ENCODE assay signal across 30 mouse cellular contexts in the genomic region with DNA sequence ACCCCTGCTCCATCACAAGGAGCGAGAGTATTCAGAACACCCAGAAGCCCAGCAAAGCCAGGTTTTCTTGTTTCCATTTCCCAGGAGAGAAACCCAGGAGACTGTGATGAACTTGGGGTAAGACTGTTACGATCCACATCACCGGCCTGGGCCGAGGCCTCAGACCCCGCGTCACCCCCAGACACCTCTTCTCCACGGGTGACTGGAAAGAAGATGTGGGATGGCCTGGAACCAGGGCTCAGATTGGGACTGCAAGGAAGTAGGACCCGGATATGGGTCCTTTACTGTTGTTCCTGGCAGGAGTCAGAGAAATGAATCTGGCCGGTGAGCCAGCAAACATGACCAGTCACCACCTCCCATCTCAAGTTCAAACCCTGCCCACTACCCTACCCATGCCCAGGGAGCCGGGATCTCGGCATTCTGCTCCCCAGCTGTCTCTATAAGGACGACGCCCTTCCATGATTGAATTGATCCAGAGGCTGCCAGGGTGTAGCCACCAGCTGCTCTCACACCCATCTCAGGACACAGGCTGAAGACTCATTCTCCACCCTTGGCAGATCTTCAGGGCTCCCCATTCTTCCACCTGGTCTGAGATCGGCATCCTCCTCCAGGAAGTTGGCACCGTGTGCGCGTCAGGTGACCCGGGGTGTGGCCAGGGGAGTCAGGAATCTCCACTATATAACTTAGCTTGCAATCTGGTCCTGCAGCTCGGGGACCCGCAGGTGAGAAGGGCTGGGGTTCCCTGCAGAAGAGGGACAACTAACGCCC. TPM values are rescaled to one million over a fixed set of nuclear protein-coding genes. Genes with fewer than 3 reads are reported as not detected.
DNase-seq lines count a peak whose midpoint lies in the region; ATAC-seq and TF ChIP-seq lines count a peak whose summit lies in the region.
"Had no signal": no experiment of that assay in that cellular context is flagged by ENCODE, and none has a peak within 500 bp of the region (broad histone marks: within the 10 kb centered on the region; RNA-seq: fewer than 3 reads in every experiment).

A gene (plus strand): TSS at position 706 of the 768 bp plus-strand sequence.

- no peak within 1 kb of the TSS for H3K4me3 ChIP-seq in limb, embryonic 15.5 days
- H3K4me3 ChIP-seq in limb, embryonic 10.5 days: no peak within 1 kb of the TSS
- peak within 1 kb of the TSS; percentile 27 for H3K4me3 ChIP-seq in small intestine, adult 2 months (ENCODE audit: low read depth, low read length)
- H3K4me3 ChIP-seq in kidney, embryonic 14.5 days (ENCODE audit: low read length): no peak within 1 kb of the TSS
- no peak within 1 kb of the TSS for H3K4me3 ChIP-seq in hindbrain, embryonic 10.5 days
- no peak within 1 kb of the TSS for H3K4me3 ChIP-seq in cerebellum, adult 2 months (replicated peaks; ENCODE audit: insufficient read depth, low read depth, low read length)
- H3K4me3 ChIP-seq: embryonic facial prominence, embryonic 12.5 days; heart, embryonic 13.5 days; hindbrain, embryonic 15.5 days; limb, embryonic 12.5 days; megakaryocyte, embryonic 14.5 days; midbrain, embryonic 12.5 days; neural tube, embryonic 13.5 days had no signal

- H3K9me3 ChIP-seq in limb, embryonic 15.5 days: no peaks in the 10 kb centered on the region
- no peaks in the 10 kb centered on the region for H3K9me3 ChIP-seq in limb, embryonic 10.5 days (replicated peaks)
- H3K9me3 ChIP-seq in kidney, embryonic 14.5 days (ENCODE audit: control insufficient read depth, low read length): no peaks in the 10 kb centered on the region
- H3K9me3 ChIP-seq in hindbrain, embryonic 10.5 days: no peaks in the 10 kb centered on the region
- H3K9me3 ChIP-seq: embryonic facial prominence, embryonic 12.5 days; heart, embryonic 13.5 days; hindbrain, embryonic 15.5 days; limb, embryonic 12.5 days; megakaryocyte, embryonic 14.5 days; midbrain, embryonic 12.5 days; neural tube, embryonic 13.5 days had no signal

- H3K4me1 ChIP-seq in limb, embryonic 15.5 days: no peaks in the 10 kb centered on the region
- H3K4me1 ChIP-seq in limb, embryonic 10.5 days: peaks cover 6% of the 10 kb centered on the region
- H3K4me1 ChIP-seq in small intestine, adult 2 months (ENCODE audit: control insufficient read depth, insufficient read depth, insufficient read length, low read length): peaks cover 11% of the 10 kb centered on the region
- no peaks in the 10 kb centered on the region for H3K4me1 ChIP-seq in kidney, embryonic 14.5 days (ENCODE audit: control insufficient read depth, insufficient read depth, low read length)
- no peaks in the 10 kb centered on the region for H3K4me1 ChIP-seq in hindbrain, embryonic 10.5 days (replicated peaks)
- no peaks in the 10 kb centered on the region for H3K4me1 ChIP-seq in cerebellum, adult 2 months (ENCODE audit: control insufficient read depth, insufficient read depth, low read length)
- H3K4me1 ChIP-seq: heart, embryonic 13.5 days; hindbrain, embryonic 15.5 days; megakaryocyte, embryonic 14.5 days; midbrain, embryonic 12.5 days; neural tube, embryonic 13.5 days had no signal

- no peak within 1 kb of the TSS for H3K27ac ChIP-seq in limb, embryonic 15.5 days
- H3K27ac ChIP-seq in limb, embryonic 10.5 days: no peak within 1 kb of the TSS
- H3K27ac ChIP-seq in small intestine, adult 2 months (ENCODE audit: insufficient read depth, low read depth, low read length): peak within 1 kb of the TSS; percentile 31; the same call in 1 of the 2 replicates
- no peak within 1 kb of the TSS for H3K27ac ChIP-seq in kidney, embryonic 14.5 days (ENCODE audit: low read depth, low read length)
- H3K27ac ChIP-seq in hindbrain, embryonic 10.5 days: no peak within 1 kb of the TSS
- no peak within 1 kb of the TSS for H3K27ac ChIP-seq in cerebellum, adult 2 months (ENCODE audit: insufficient read depth, low read length)
- H3K27ac ChIP-seq: embryonic facial prominence, embryonic 12.5 days; heart, embryonic 13.5 days; hindbrain, embryonic 15.5 days; limb, embryonic 12.5 days; midbrain, embryonic 12.5 days; neural tube, embryonic 13.5 days had no signal

- H3K36me3 ChIP-seq in limb, embryonic 15.5 days: no peaks in the 10 kb centered on the region
- H3K36me3 ChIP-seq in limb, embryonic 10.5 days: no peaks in the 10 kb centered on the region
- no peaks in the 10 kb centered on the region for H3K36me3 ChIP-seq in small intestine, adult 2 months (ENCODE audit: control insufficient read depth, insufficient read depth, low read length)
- no peaks in the 10 kb centered on the region for H3K36me3 ChIP-seq in kidney, embryonic 14.5 days (ENCODE audit: control insufficient read depth, insufficient read depth, low read length)
- H3K36me3 ChIP-seq in hindbrain, embryonic 10.5 days: no peaks in the 10 kb centered on the region
- H3K36me3 ChIP-seq: embryonic facial prominence, embryonic 12.5 days; heart, embryonic 13.5 days; hindbrain, embryonic 15.5 days; limb, embryonic 12.5 days; midbrain, embryonic 12.5 days; neural tube, embryonic 13.5 days had no signal

- 0 out of 2 replicates have a peak, but pooled peaks cover 2% of the 10 kb centered on the region for H3K27me3 ChIP-seq in limb, embryonic 15.5 days
- no peaks in the 10 kb centered on the region for H3K27me3 ChIP-seq in limb, embryonic 10.5 days (ENCODE audit: low read depth, poor library complexity, severe bottlenecking)
- H3K27me3 ChIP-seq in small intestine, adult 2 months (ENCODE audit: control insufficient read depth, insufficient read depth, low read length): no peaks in the 10 kb centered on the region
- no peaks in the 10 kb centered on the region for H3K27me3 ChIP-seq in kidney, embryonic 14.5 days (ENCODE audit: control insufficient read depth, insufficient read depth, low read length)
- no peaks in the 10 kb centered on the region for H3K27me3 ChIP-seq in hindbrain, embryonic 10.5 days (ENCODE audit: insufficient read depth, poor library complexity, severe bottlenecking)
- no peaks in the 10 kb centered on the region for H3K27me3 ChIP-seq in cerebellum, adult 2 months (ENCODE audit: control insufficient read depth, insufficient read depth, low read length)
- H3K27me3 ChIP-seq: heart, embryonic 13.5 days; neural tube, embryonic 13.5 days had no signal

- TF ChIP-seq CTCF in small intestine, adult 2 months (IDR thresholded peaks at IDR 0.05; ENCODE audit: extremely low read depth, insufficient read length, insufficient replicate concordance, low read depth, low read length): no peak
- no peak for TF ChIP-seq CTCF in cerebellum, adult 2 months (IDR thresholded peaks at IDR 0.05; ENCODE audit: borderline replicate concordance, insufficient read depth, low read depth, low read length)

- WGBS in limb, embryonic 15.5 days: 89% methylated on average over 21 of the region's 21 CpGs
- WGBS in limb, embryonic 10.5 days: 86% methylated on average over 21 of the region's 21 CpGs
- WGBS in small intestine, adult 2 months: 36% methylated on average over 21 of the region's 21 CpGs
- WGBS in kidney, embryonic 14.5 days: 79% methylated on average over 21 of the region's 21 CpGs
- 87% methylated on average over 21 of the region's 21 CpGs for WGBS in hindbrain, embryonic 10.5 days
- WGBS in cerebellum, adult 2 months: 71% methylated on average over 21 of the region's 21 CpGs

- no peak for DNase-seq in limb, embryonic 10.5 days (ENCODE audit: low spot score)
- DNase-seq in thymus, postnatal 0 days (ENCODE audit: low spot score): no peak
- no peak for DNase-seq in thymus, postnatal 10 days (ENCODE audit: low spot score in 2 of 2)
- DNase-seq in hindbrain, embryonic 10.5 days (ENCODE audit: low spot score): no peak
- no peak for DNase-seq in cerebellum, adult 2 months
- DNase-seq: adrenal gland, postnatal 36 days; cerebellum, adult 8-10 months; cerebellum, postnatal 36 days; embryo, embryonic 11 days; gastrocnemius, postnatal 25 days; heart, adult 18-20 months; heart, postnatal 10 days; kidney, adult 9 months; kidney, postnatal 14 days; lung, postnatal 4 days; thymus, adult 18-20 months had no signal

- ATAC-seq in limb, embryonic 15.5 days (ENCODE audit: insufficient number of reproducible peaks, low FRiP score, low TSS enrichment, low read depth): 0 out of 2 replicates have a peak, but pooled peaks have one; percentile 24
- no peak for ATAC-seq in kidney, embryonic 14.5 days (ENCODE audit: low FRiP score, low TSS enrichment)
- ATAC-seq: forebrain, embryonic 14.5 days; inflammation-experienced regulatory T-cells, adult 6 months; lung, postnatal 0 days had no signal

- H3K4me2 ChIP-seq in limb, embryonic 15.5 days: no peak within 1 kb of the TSS
- H3K4me2 ChIP-seq in kidney, embryonic 14.5 days (replicated peaks; ENCODE audit: low read depth, low read length): no peak within 1 kb of the TSS
- H3K4me2 ChIP-seq: embryonic facial prominence, embryonic 12.5 days; heart, embryonic 13.5 days; hindbrain, embryonic 15.5 days; limb, embryonic 12.5 days; liver, embryonic 11.5 days; midbrain, embryonic 12.5 days; neural tube, embryonic 13.5 days had no signal

- H3K9ac ChIP-seq in limb, embryonic 15.5 days: no peak within 1 kb of the TSS
- no peak within 1 kb of the TSS for H3K9ac ChIP-seq in kidney, embryonic 14.5 days (ENCODE audit: low read depth, low read length)
- H3K9ac ChIP-seq: embryonic facial prominence, embryonic 12.5 days; heart, embryonic 13.5 days; hindbrain, embryonic 15.5 days; limb, embryonic 12.5 days; midbrain, embryonic 12.5 days; neural tube, embryonic 13.5 days had no signal

- TF ChIP-seq POLR2A in small intestine, adult 2 months (IDR thresholded peaks at IDR 0.05; ENCODE audit: low read depth, low read length): no peak; the same call in 1 of the 2 replicates
- TF ChIP-seq POLR2A in cerebellum, adult 2 months (IDR thresholded peaks at IDR 0.05; ENCODE audit: borderline replicate concordance, insufficient read depth, low read length): no peak

RNA-seq across cellular contexts. Expression of the gene that starts here (rescaled TPM):
- 0.13 and 0.22 TPM in 2 replicates for polyA plus RNA-seq in limb, embryonic 15.5 days (2015; fragmentation: Nextera tagmentation; extraction: Ambion mirVana)
- polyA plus RNA-seq in limb, embryonic 10.5 days (2016; fragmentation: Nextera tagmentation; extraction: Ambion mirVana): 0.31 and 0.36 TPM in 2 replicates
- polyA plus RNA-seq in thymus, postnatal 0 days (2015; fragmentation: Nextera tagmentation; extraction: Ambion mirVana): 11.8 and 13.9 TPM in 2 replicates
- 1,238 and 3,973 TPM in 2 replicates for polyA plus RNA-seq in small intestine, adult 2 months (2012; rRNA removed)
- 0.19 and 0.49 TPM in 2 replicates for polyA plus RNA-seq in kidney, embryonic 14.5 days (2014; fragmentation: Nextera tagmentation; extraction: Ambion mirVana)
- polyA plus RNA-seq in hindbrain, embryonic 10.5 days (2016; fragmentation: Nextera tagmentation; extraction: Ambion mirVana): 0.03 and 0.32 TPM in 2 replicates
- 0.24 and 0.29 TPM in 2 replicates for polyA plus RNA-seq in cerebellum, adult 2 months (2012; rRNA removed)
- polyA plus RNA-seq: inflammation-experienced regulatory T-cells, adult 6 months; liver, embryonic 11.5 days had no signal

Comparison
In these comparisons a context has a peak if more than half of its experiments do, and no peak if none do; other contexts are left out.
1. RNA of the gene that starts here (polyA plus RNA-seq): 1,238 to 3,973 TPM in small intestine, adult 2 months; 11.8 to 13.9 TPM in thymus, postnatal 0 days, 0.19 to 0.49 TPM in kidney, embryonic 14.5 days, 0.31 to 0.36 TPM in limb, embryonic 10.5 days, 0.24 to 0.29 TPM in cerebellum, adult 2 months, 0.13 to 0.22 TPM in limb, embryonic 15.5 days and 0.03 to 0.32 TPM in hindbrain, embryonic 10.5 days; every median in the first group is over 10 times any median in the second.
2. Peak in ATAC-seq in limb, embryonic 15.5 days; RNA of the gene not detected or under 1 TPM.